Mouse (Mus musculus): ENCODE measurements at regions not wholly inside any gene's neighbourhood (a gene's known extent, or its start where the extent isn't known, plus 50 kb on each side); places are given as distances from the start of the nearest gene placed in this dataset.

GRCm38 (mm10) chr5:64438446-64439134 lies 282.5 kb downstream of the Tbc1d1 start:
- H3K36me3 ChIP-seq (replicated peaks in 1 of 2; ENCODE audit: control insufficient read depth in 1 of 2, insufficient read depth in 1 of 2, low read length in 1 of 2): no peaks in the 10 kb centered on the region
- no peak overlapping the region for H3K9ac ChIP-seq (ENCODE audit: insufficient read depth, low read depth)
- TF ChIP-seq ZKSCAN1 (IDR thresholded peaks at IDR 0.05; ENCODE audit: borderline replicate concordance, low read depth, low read length) (no peak), ZNF384 (IDR thresholded peaks at IDR 0.05; ENCODE audit: low read depth, low read length) (peak; percentile 74), MXI1 (IDR thresholded peaks at IDR 0.05; ENCODE audit: low read depth, low read length) (no peak), CHD2 (IDR thresholded peaks at IDR 0.05; ENCODE audit: low read length) (no peak), MAZ (IDR thresholded peaks at IDR 0.05; ENCODE audit: low read depth, low read length) (no peak)
- peaks cover 0 to 11% of the 10 kb centered on the region in 2 experiments; a peak in 2 of 4 replicates for H3K4me1 ChIP-seq (ENCODE audit: control insufficient read depth in 1 of 2, insufficient read depth in 2 of 2)
- no peaks in the 10 kb centered on the region for H3K79me2 ChIP-seq (replicated peaks; ENCODE audit: control insufficient read depth, extremely low read depth, insufficient read depth, poor library complexity, severe bottlenecking)
- H3K9me3 ChIP-seq (replicated peaks; ENCODE audit: low read length): no peaks in the 10 kb centered on the region
- no peaks in the 10 kb centered on the region for H3K27me3 ChIP-seq (replicated peaks)
- H3K27ac ChIP-seq (ENCODE audit: insufficient read depth, low read depth): no peak overlapping the region
- dilution Hi-C loops (cut with MboI; ENCODE audit: extremely low pct_ligation_motif_present, extremely low pct_unique_long_range_greater_than_20kb, low sequenced_read_pairs): no loop called here
- H3K4me2 ChIP-seq (ENCODE audit: insufficient read depth, low read depth, poor library complexity, severe bottlenecking): no peak overlapping the region
- H3K4me3 ChIP-seq (replicated peaks in 1 of 3; ENCODE audit: low read depth in 2 of 3, low read length in 2 of 3, poor library complexity in 1 of 3): no peak overlapping the region
- DNase-seq (ENCODE audit: extremely low read depth): peak; percentile 17
- in situ Hi-C loops (cut with MboI; ENCODE audit: low pct_ligation_motif_present, low pct_unique_long_range_greater_than_20kb, low sequenced_read_pairs): no loop called here

GRCm38 (mm10) chr5:64447847-64448246 lies 291.7 kb downstream of the Tbc1d1 start:
- TF ChIP-seq POLR2AphosphoS2 (IDR thresholded peaks at IDR 0.05; ENCODE audit: low read depth, low read length) (no peak), MXI1 (IDR thresholded peaks at IDR 0.05; ENCODE audit: low read depth, low read length) (no peak), TBP (conservative IDR thresholded peaks at IDR 0.05; ENCODE audit: low read depth, low read length) (no peak), USF2 (conservative IDR thresholded peaks at IDR 0.05; ENCODE audit: low read depth, low read length) (no peak), ZC3H11A (IDR thresholded peaks at IDR 0.05; ENCODE audit: low read depth, low read length) (no peak), NRF1 (IDR thresholded peaks at IDR 0.05; ENCODE audit: low read depth, low read length) (no peak), BHLHE40 (IDR thresholded peaks at IDR 0.05; ENCODE audit: low read depth, low read length) (no peak), KAT2A (IDR thresholded peaks at IDR 0.05; ENCODE audit: insufficient replicate concordance, low read length) (no peak), CHD2 (IDR thresholded peaks at IDR 0.05; ENCODE audit: low read length) (no peak), ZNF384 (IDR thresholded peaks at IDR 0.05; ENCODE audit: low read depth, low read length) (no peak), PAX5 (IDR thresholded peaks at IDR 0.05; ENCODE audit: low read length) (no peak), USF1 (IDR thresholded peaks at IDR 0.05; ENCODE audit: low read depth, low read length) (no peak), RAD21 (IDR thresholded peaks at IDR 0.05; ENCODE audit: low read depth, low read length) (no peak), MAX (IDR thresholded peaks at IDR 0.05; ENCODE audit: low read length) (no peak), POLR2A (IDR thresholded peaks at IDR 0.05; ENCODE audit: low read depth, low read length) (no peak)
- DNase-seq (ENCODE audit: extremely low read depth): no peak
- no peak overlapping the region for H3K4me2 ChIP-seq (ENCODE audit: insufficient read depth, low read depth, poor library complexity, severe bottlenecking)
- dilution Hi-C loops (cut with MboI; ENCODE audit: extremely low pct_ligation_motif_present, extremely low pct_unique_long_range_greater_than_20kb, low sequenced_read_pairs) (no loop called here), in situ Hi-C loops (cut with MboI; ENCODE audit: low pct_ligation_motif_present, low pct_unique_long_range_greater_than_20kb, low sequenced_read_pairs) (no loop called here)
- no peak overlapping the region for H3K4me3 ChIP-seq (replicated peaks in 1 of 3; ENCODE audit: low read depth in 2 of 3, low read length in 2 of 3, poor library complexity in 1 of 3)
- H3K4me1 ChIP-seq (ENCODE audit: control insufficient read depth in 1 of 2, insufficient read depth in 2 of 2): no peaks in the 10 kb centered on the region
- no peak overlapping the region for H3K27ac ChIP-seq (ENCODE audit: insufficient read depth, low read depth)
- no peaks in the 10 kb centered on the region for H3K79me2 ChIP-seq (replicated peaks; ENCODE audit: control insufficient read depth, extremely low read depth, insufficient read depth, poor library complexity, severe bottlenecking)
- peaks cover 3% of the 10 kb centered on the region for H3K9me3 ChIP-seq (replicated peaks; ENCODE audit: low read length)
- no peaks in the 10 kb centered on the region for H3K36me3 ChIP-seq (replicated peaks in 1 of 2; ENCODE audit: control insufficient read depth in 1 of 2, insufficient read depth in 1 of 2, low read length in 1 of 2)
- no peaks in the 10 kb centered on the region for H3K27me3 ChIP-seq (replicated peaks)
- no peak overlapping the region for H3K9ac ChIP-seq (ENCODE audit: insufficient read depth, low read depth)

Measured in CH12.LX (cell line).